Mouse (Mus musculus) adrenal gland, postnatal 10 days (tissue): Measurements from ENCODE around the gene Slitrk2. TPM values are rescaled to one million over a fixed set of nuclear protein-coding genes. Genes with fewer than 3 reads are reported as not detected.

Source experiments
- DNase-seq: peaks from one replicate; pipeline ENCODE4 v3.0.0; 2021; ENCODE audit warnings: mixed read lengths
- long read RNA-seq, 2 experiments: library from polyadenylated mRNA; stranded (forward); transcript quantifications; one replicate each; pipeline ENCODE4 v2.0.0; 2021
- total RNA-seq, 2 experiments: library from RNA; stranded (reverse); gene quantifications; 2 replicates each; pipeline ENCODE4 v1.2.3; 2021

Slitrk2 gene
- total RNA-seq: 1 to 10 TPM; 1.6 to 2.4 TPM
- long read RNA-seq, experiment 1: 0 reads
- long read RNA-seq, experiment 2: 0 reads

GRCm38 (mm10) chrX:66648911-66649620 lies at the start of gene Slitrk2:
Gene Slitrk2 (plus strand): TSS chrX:66649318.
- DNase-seq: no peak

GRCm38 (mm10) chrX:66605490-66605889 lies 43.6 kb upstream of the Slitrk2 start:
- no peak for DNase-seq

- DNase-seq: peak; percentile 42
Measured at GRCm38 (mm10) chrX:66652455-66653144, 3.5 kb downstream of the Slitrk2 start.

- no peak for DNase-seq
Measured at GRCm38 (mm10) chrX:66657365-66657764, 8.2 kb downstream of the Slitrk2 start.

GRCm38 (mm10) chrX:66676959-66677358 lies 27.8 kb downstream of the Slitrk2 start:
- DNase-seq: no peak

- DNase-seq: no peak
Measured at GRCm38 (mm10) chrX:66678646-66679045, 29.5 kb downstream of the Slitrk2 start.
